Mouse (Mus musculus): Measurements from ENCODE around the gene Cd300a. TPM values are rescaled to one million over a fixed set of nuclear protein-coding genes. Genes with fewer than 3 reads are reported as not detected.

Cd300a gene
- polyA plus RNA-seq, 2 experiments from 2014 or later = 0.12 TPM; not detected in 1

GRCm38 (mm10) chr11:114866486-114867360 is 23.1 kb upstream of the Cd300a start:
- no peak for ATAC-seq

- no peak for ATAC-seq
These were observed 22.2 kb upstream of the Cd300a start for GRCm38 (mm10) chr11:114867361-114868235.

- ATAC-seq = no peak
These were observed 21.6 kb upstream of the Cd300a start for GRCm38 (mm10) chr11:114868280-114868679.

GRCm38 (mm10) chr11:114869787-114870186 is 20.1 kb upstream of the Cd300a start:
- no peak for ATAC-seq

GRCm38 (mm10) chr11:114871540-114871939 is 18.3 kb upstream of the Cd300a start:
- no peak for ATAC-seq

- ATAC-seq = peak; percentile 74
These were observed 16.6 kb upstream of the Cd300a start for GRCm38 (mm10) chr11:114873022-114873817.

- no peak for ATAC-seq
These were observed 15.4 kb upstream of the Cd300a start for GRCm38 (mm10) chr11:114874226-114875145.

GRCm38 (mm10) chr11:114875301-114875801 is 14.5 kb upstream of the Cd300a start:
- no peak for ATAC-seq

GRCm38 (mm10) chr11:114876176-114876575 is 13.7 kb upstream of the Cd300a start:
- peak; percentile 44 for ATAC-seq

GRCm38 (mm10) chr11:114876621-114877020 is 13.2 kb upstream of the Cd300a start:
- ATAC-seq = no peak

GRCm38 (mm10) chr11:114877145-114877544 is 12.7 kb upstream of the Cd300a start:
- no peak for ATAC-seq

GRCm38 (mm10) chr11:114879666-114880065 is 10.2 kb upstream of the Cd300a start:
- ATAC-seq = no peak

- ATAC-seq = no peak
These were observed 9.7 kb upstream of the Cd300a start for GRCm38 (mm10) chr11:114880185-114880584.

- no peak for ATAC-seq
These were observed 9.3 kb upstream of the Cd300a start for GRCm38 (mm10) chr11:114880589-114880988.

GRCm38 (mm10) chr11:114883251-114883789 is 6.5 kb upstream of the Cd300a start:
- ATAC-seq = peak; percentile 40

GRCm38 (mm10) chr11:114884380-114885100 is 5.3 kb upstream of the Cd300a start:
- ATAC-seq = no peak

- ATAC-seq = no peak
These were observed 701 bp downstream of the Cd300a start for GRCm38 (mm10) chr11:114890542-114890941.

- ATAC-seq = no peak
These were observed 6.2 kb downstream of the Cd300a start for GRCm38 (mm10) chr11:114896085-114896484.

GRCm38 (mm10) chr11:114898026-114898425 is 8.2 kb downstream of the Cd300a start:
- no peak for ATAC-seq

- ATAC-seq = no peak
These were observed 13.4 kb downstream of the Cd300a start for GRCm38 (mm10) chr11:114903224-114903623.

All from activated CD4-positive, CD25-positive, alpha-beta regulatory T cell, adult 4 months (primary cell).